Mouse (Mus musculus) ES-Bruce4 (cell line): ENCODE results near the gene Dnpep.

Experiments used
- CTCF ChIP-seq: IDR thresholded peaks from one replicate; pipeline ENCODE4 v1.8.1; 2011; ENCODE audit warnings: low read depth, low read length
- EP300 ChIP-seq: IDR thresholded peaks from 2 replicates; pipeline ENCODE4 v1.6.1; 2011; ENCODE audit warnings: low read depth, low read length; ENCODE audit not compliant: insufficient read depth
- POLR2A ChIP-seq: IDR thresholded peaks from one replicate; pipeline ENCODE4 v1.8.1; 2011; ENCODE audit warnings: low read length; ENCODE audit not compliant: insufficient read depth

GRCm38 (mm10) chr1:75315011-75315410 lies 2.8 kb downstream of the Dnpep start:
- TF ChIP-seq CTCF, result no peak
- TF ChIP-seq POLR2A, result no peak
- TF ChIP-seq EP300, result no peak
